Mouse (Mus musculus) 3T3-L1 (cell line): ENCODE measurements around the gene Foxg1.

ENCODE experiments used
- DNase-seq: peaks from one replicate; pipeline ENCODE4 v3.0.0-alpha.2; 2015; ENCODE audit warnings: low read depth, low spot score

Foxg1 gene

DNA sequence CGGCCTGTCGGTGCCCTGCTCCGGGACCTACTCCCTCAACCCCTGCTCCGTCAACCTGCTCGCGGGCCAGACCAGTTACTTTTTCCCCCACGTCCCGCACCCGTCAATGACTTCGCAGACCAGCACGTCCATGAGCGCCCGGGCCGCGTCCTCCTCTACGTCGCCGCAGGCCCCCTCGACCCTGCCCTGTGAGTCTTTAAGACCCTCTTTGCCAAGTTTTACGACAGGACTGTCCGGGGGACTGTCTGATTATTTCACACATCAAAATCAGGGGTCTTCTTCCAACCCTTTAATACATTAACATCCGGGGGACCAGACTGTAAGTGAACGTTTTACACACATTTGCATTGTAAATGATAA, 3.2 kb downstream of the Foxg1 start:
- no peak for DNase-seq

DNA sequence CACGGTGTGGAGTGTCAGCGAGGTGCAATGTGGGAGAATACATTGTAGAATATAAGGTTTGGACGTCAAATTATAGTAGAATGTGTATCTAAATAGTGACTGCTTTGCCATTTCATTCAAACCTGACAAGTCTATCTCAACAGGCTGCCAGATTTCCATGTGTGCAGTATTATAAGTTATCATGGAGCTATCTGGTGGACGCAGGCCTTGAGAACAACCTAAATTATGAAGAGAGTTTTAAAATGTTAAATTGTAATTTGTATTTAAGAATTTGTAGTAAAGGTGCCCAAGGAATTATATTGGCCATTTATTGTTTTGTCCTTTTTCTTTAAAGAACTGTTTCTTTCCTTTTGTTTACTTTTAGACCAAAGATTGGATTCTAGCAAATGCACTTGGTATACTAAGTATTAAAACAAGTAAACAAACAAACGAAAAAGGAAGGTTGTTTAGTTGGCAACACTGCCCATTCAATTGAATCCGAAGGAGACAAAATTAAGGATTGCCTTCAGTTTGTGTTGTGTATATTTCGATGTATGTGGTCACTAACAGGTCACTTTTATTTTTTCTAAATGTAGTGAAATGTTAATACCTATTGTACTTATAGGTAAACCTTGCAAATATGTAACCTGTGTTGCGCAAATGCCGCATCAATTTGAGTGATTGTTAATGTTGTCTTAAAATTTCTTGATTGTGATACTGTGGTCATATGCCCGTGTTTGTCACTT, 3.8 kb downstream of the Foxg1 start:
- DNase-seq: no peak

DNA sequence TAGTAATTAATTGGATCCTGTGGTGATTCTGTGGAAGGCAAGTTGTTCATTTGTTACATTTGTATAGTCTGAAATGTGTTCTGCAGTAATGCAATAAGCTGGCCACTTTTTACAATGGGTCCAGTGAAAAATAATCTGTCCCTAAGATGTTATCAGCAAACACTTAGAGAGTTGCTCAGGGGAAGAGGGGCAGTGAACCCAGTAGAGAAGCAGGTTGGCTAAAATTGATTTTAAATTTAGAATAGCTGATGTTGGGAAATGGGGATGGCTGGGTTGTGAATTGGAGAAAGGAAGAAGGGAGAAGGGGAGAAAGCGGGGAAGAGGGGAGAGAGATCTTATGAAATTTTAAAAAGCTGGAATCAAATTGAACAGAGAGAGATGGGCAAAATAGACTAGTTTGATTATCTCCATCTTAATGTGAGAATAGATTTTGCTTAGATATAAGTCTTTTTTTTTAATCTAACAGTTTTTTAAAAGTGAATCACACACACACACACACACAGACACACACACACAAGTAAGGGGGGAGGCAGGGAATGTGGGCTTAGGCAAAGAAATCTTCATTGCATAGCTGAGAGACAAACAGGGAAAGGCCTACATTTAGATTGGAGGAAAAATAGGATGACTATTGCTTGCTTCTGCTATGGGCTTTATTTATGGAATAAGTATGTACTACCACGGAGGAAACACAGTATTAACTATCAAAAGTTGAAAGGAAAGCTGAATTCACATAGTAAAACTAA, 5.6 kb downstream of the Foxg1 start:
- DNase-seq: no peak

DNA sequence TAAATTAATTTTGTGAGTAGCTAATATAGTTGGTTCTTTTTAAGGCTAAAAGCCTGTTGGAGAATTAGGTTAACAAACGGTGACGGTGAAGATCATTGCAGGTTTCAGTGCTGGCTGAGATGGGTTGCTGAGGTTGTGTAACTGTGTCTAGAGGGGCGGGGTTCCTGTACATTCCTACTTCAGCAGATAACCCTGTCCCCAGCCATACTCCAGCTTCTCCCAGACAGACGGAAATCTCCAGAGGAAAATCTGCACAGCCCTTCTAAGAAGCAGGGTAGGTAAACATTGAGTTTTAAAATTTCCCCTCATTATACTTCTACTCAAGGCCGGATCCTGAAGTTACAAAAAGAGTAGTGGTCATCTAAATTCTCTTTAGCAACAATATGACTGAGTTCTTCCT, 7.2 kb downstream of the Foxg1 start:
- DNase-seq: no peak

DNA sequence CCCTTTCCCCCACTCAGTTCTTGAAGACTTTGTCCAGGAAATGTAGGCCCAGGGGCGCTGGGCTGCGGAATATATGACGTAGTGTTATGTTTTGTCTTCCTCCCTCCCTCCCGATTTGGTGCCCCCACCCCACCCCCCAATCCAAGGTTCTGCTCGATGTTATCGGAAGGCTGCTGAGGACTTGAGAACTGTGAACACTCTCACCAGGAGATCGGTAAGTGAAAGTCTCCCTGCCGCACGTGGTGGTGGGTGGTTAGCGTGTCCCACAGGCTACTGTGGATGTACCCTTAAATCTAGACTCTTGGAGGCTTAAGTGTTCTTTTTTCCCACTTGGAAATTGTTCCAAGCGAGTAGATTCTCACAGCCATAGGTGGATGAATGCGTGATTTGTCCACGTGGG, 7.8 kb downstream of the Foxg1 start:
- no peak for DNase-seq

DNA sequence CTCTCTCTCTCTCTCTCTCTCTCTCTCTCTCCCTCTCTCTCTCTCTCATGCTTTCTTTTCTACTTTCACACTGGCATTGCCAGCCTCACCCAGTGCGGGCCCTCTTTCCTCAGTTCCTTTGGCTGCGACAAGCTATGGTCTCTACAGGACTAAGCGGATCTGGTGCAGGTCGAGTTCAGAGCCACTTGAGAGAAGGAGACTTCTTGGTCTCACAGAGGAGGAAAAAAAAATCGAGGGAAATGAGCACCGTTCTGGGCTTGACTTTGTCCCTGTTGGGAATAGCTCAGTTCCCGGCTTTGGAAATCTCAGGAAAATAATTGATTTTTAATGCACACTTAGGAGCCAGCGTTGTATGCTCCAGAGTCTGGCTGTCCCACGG, 8.5 kb downstream of the Foxg1 start:
- no peak for DNase-seq

DNA sequence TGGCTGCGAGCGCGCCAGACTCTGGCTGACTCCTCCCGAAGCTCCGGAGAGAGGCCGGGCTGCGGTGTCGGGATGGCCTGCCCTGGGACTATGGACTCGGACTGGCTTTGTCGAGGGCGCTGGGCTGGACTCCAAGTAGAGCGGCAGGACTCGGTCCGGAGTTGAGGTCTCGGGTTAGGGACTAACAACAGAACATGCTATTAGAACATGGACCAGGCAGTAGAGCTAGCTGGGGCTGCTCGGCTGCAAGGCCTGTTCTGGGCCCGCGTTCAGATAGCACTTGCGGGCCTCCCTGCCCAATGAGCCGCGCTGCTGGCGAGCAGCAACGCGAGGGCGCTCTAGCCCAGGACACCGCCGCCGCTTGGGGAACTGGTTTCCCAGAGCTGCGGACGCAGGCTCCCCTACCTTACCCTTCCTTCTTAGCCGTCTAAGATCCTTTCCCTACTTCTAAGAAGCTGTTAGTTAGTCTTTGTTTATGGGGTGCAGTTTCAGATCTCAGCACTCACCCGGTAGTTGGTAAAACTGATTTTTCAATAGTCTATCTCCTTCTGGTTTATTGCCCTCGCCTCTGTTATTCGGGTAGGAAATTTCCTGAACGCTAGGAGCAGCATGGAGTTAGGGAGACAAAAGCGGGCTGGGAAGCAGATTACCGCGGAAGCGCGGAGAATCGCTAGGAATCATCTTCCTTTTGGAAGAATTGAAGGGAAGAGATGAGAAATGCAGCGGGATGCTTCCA, 9.0 kb downstream of the Foxg1 start:
- DNase-seq: no peak

DNA sequence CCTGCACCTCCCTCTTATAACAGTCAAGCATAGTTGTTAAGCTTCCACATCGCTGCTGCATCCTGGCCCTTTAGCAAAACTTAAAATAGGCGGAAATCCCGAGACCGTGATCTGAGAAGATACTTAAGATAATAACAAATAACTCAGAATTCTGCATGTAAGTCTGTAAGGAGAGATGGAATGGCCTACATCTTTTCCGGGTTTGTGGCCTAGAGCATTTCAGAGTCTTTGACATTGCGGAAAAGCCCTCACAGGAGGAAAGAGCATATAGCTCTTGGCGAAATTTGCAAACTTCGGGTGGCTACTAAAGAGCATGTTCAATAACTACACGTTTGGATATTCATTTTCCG, 9.6 kb downstream of the Foxg1 start:
- no peak for DNase-seq

DNA sequence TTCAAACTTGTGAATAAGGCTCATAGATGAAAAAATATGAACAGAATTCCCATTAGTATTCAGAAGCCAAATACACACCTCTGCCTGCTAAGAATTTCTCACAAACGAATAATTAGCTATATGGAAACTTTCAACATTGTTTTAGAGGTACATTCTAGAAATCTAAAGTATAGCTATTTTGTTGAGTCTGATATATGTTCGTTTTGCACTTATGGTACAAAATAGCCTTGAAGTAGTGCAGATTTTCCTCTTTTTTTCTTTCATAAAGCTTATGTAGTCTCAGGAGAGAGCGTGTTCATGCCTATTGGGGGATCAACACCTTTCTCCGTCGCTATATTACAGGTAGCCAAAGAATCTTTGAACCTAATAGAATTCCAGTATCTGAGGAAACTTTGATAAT, 10.4 kb downstream of the Foxg1 start:
- DNase-seq: no peak

DNA sequence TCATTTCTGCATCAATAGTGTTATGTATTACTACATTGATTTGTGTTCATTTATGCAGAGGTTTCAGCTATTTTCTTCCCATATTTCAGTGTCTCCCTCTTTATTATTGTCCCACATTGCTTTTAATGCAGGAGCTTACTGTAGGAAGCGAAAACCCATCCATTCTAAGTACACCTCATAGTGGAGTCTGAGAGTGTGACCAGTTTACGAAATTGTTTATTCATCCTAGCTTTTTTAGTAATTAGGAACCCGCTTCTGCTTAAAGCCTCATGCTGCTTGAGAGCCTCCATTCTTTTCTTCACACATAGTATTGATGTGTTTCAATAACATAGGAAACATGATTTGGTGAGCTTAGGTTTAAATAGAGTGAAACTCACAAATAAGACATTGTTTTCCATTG, 11.2 kb downstream of the Foxg1 start:
- DNase-seq: no peak

DNA sequence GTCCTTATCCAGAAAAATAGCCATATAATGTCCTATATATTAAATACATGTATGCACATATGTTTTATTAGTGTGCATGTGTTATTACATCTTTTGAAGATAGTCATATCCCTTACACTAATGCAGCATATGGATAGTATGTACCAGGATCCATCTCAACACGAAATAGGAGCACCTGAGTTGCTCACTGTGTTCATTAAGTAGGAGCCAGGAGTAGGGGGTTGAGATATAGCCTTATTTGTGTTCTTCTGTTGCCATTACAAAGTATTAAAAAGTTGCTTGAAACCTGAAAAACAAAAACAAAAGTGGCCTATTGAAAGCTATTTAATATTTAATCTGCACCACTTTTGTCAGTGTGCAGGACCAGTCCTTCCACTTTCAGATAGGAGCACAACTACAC, 11.7 kb downstream of the Foxg1 start:
- no peak for DNase-seq

DNA sequence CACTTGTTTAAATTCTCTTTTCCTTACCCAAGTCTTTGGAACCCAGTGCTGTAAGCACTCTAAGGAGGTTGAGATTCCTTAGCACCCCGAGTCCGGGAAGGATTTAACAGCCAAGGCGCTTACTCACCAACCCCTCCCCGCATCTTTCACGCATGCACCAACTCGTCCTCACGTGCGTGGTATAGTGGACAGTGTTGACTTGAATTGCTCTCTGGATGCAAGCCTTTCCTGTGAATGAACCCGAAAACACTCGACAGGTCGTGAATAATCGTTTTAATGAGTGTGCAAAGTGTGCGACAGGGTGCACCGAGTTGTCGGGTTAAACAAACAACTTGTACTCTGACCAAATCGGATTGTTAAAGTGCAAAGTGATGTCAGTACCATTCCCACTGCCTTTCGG, 12.4 kb downstream of the Foxg1 start:
- DNase-seq: no peak

DNA sequence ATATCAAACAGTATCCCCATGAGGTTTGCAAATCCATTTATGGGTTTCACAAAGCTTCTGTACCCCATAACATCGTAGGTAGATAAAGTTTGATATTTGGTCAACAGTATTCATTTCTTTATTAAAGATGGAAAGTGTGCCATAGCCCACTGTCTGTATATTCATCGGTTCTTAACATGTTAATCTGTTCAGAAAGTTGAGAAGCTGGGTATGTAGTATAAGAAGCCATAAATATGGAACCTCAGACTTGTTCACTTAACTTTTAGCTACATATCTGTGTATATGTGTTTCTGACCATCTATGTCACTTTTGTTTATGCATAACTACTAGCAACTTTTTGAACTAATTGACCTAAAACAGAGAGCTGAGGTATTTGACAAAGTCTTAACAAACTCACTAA, 13.5 kb downstream of the Foxg1 start:
- no peak for DNase-seq

DNA sequence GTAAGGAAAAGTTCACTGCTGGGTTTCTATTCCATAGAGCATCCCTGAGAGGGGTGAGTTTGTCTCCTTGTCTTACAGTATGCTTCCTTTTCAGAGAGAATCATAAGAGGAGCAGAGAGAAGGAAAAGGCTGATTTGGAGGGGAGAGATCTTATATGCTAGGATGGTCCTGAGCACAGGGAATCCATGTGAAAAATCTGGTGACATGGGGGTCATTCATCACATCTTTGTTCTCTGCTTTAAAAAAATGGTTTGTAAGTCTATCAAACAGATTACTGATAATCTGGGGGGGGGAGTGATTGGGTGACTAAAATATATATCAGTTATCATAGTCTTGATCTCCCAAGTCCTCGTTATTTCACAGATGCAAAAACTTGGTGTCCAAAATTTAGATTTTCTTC, 14.3 kb downstream of the Foxg1 start:
- no peak for DNase-seq

DNA sequence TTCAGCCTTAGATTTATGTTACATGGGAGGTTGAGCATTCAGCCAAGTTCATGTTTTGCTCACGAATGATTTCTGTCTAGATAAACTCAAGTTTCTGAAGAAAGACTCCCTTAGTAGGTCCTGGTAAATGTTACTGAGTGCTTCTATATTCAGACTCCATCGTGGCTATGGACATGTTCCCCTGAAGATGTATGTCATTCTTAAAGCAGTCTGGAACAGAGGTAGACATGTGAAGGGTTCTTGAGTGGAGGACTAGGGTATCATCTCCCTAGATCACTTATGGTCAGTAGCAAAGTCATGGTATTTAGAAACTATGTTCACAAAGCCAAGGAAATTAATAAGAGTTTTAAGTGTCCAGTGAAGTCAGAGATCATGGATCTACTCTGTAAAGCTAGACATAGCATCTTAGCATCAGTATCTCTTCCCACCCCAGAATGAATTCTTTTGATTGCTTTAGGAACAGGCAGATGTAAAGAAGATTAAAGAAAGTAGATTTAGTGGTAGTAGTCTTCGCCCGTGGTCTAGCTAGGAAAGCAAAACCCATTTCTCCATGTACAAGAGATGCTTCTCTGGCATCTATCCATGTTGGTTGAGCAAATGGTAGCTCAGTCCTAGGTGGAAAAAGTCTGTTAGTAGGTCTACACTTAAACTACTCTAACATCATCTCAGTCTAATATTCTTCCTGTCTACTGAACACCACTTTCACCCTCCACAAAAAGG, 15.1 kb downstream of the Foxg1 start:
- DNase-seq: no peak

DNA sequence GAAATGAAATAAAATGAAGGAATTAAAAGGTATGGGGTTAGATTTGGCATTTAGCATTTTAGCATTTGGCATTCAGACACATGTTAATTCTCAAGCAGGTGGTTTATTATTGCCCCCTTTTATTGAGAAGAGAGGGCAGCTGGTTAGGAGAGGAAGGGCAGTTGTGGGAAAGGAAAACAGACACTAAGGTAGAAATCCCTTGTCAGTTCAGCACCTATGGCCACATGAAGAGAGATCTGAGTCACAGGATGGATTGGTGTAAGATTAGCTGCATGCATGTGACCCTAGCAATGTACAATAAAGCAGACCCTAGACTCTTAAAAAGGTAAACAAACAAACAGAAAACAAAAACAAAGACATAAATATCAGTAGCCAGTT, 15.7 kb downstream of the Foxg1 start:
- DNase-seq: no peak

DNA sequence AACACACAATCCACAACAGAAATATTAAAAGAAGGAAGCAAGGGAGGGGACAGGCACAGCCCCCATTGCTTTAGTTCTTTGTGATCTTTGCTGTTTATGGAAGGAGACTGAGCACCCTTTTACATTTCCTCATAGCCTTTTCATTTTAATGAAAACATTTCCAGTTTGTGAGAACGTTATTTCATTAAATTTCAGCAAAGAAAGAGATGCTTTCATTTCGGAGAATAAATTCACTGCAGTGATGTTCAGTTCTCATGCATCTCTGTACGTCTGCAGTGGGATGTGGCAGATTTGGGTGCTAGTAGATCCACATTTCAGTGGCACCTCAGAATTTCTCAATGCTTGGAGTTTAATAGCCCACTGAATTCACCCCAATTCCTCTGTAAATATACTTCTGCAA, 16.2 kb downstream of the Foxg1 start:
- no peak for DNase-seq

DNA sequence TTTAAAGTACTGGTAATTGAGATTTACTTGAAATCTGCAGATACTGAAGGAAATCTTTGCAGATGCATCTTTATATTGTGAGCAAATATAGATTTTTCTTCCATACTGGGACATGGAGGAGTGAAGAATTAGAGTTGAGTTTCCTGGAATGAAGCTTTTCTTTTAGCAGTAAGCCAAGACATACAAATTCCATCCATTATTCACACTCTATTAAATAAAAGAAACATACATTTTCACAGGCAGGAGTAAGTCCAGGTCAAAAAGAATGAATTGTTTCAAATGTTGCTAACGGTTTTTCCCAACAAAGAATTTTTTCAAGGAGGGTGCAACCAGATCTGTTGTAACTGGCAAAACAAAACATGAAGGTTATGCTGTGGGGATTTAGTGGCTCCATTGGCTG, 17.2 kb downstream of the Foxg1 start:
- DNase-seq: no peak

DNA sequence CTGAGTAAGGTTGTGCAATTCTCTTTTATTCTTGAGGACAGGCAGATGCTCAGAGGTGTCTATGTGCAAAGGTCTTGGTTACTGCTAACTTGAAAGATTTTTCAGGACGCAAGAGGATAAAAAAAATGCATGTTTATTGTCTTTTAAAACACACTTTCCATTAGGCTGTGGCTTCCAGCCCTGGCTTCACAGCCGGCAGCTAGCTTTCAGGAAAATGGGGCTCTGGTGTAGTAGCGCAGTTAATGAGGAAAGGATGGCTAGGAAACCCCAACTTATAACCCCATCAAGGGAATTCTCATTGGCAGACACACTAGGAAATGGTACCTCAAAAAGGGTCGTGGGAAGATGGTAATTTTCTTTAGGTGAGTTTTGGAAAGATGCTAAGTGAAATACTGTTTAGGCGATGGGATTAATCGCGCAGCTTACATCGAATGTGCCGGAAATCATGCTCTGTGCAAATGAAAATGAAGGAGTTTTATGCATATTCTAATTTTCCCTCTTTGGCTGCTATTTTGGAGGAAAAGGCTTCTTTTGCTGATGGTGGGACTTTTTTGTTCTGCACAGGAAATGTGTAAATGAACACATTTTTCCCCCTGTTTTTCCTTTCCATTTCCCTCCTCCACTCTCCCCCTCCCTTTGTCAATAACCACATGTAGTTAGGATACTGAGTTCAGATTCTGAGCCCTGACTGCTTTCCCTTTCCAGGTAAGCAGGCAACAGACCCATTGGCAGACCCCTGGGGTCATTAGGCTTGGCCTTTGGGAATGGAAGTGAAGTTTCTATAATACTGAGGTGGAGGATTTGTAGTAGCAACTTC, 17.8 kb downstream of the Foxg1 start:
- no peak for DNase-seq

DNA sequence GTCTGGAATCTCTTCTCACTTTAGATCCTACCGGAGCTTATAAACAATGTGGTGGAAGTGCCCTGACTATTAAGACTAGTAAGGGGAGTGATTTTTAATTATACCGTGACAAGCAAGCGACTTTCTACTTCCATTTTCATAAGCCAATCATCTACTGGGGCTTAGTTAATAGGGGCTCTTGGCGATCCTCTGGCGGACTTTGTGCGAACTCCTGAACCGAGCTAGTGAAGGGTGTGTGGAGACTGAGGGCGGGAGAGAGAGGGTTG, 18.3 kb downstream of the Foxg1 start:
- DNase-seq: no peak

DNA sequence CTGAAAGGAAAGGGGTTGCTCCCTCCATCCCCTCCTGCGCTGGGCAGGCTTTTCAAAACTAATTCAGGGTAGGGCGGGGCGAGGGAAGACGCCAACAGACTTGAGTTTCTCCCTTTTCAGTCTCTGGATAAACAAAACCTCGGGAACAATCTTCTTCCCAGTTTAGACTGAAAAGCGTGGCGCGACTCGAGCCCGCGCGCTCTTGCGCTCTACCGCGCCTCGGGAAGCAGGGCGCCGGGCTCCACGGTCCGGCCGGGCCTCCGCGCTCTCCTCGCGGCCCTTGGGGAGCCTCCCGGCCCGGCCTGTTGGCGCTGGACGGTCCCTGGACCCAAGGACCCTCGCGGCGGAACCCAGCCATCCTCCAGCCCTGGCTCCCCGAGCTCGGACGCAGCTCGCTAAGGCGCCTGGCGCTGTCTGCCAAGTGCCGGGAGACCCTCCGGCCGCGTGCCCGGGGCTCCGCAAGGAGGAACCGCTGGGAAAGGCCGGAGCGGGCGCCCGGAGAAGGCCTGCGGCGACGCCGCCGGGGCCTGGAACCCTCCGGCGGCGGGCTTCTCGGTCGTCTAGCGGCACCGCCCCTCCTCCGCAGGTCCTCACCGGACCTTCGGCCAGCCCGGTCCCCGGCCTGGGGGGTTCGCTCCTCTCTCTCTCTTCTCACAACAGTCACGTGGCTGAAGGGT, 18.8 kb downstream of the Foxg1 start:
- DNase-seq: no peak

DNA sequence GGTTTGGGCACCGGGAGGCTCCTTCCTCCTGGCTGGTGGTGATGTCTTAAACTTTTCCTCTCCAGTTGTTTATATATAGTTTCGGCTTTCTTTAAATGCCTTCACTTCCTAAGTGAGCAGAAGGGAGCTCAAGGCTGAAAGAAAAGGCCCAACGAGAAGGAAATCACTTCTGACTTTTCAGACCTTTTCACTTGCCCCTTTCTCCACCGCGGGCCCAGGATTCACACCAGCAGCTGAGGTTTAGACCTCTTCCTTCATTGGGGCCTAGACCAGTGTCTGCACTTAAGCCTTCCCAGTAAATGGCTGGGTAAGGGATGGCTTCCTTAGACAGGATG, 19.3 kb downstream of the Foxg1 start:
- DNase-seq: no peak
